Comparison of ENCODE assay signal across 9 mouse cellular contexts in the genomic region with DNA sequence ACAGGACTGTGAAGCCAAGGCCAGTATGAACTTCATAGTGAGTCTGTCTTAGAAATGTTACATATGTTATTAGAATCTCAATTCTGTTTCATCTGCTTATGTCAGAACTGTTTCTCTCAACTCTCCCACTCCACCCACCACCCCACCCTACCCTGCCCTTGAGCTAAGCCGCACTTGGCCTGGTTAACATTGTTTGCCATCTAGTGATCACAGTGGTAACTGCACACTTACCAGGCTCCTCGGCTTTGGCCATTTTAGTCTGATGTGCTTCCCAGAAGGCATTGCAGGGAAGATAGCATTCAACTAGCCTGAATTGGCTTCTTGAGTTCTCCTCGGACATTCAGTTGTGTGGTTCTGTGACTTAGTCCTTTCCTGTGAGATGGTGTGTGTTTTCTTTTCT.
A peak's percentile ranks its signal among the peaks of the same experiment; 100 is the strongest.
DNase-seq lines count a peak whose midpoint lies in the region; ATAC-seq lines count a peak whose summit lies in the region.
"Had no signal": no experiment of that assay in that cellular context is flagged by ENCODE, and none has a peak within 500 bp of the region (broad histone marks: within the 10 kb centered on the region; RNA-seq: fewer than 3 reads in every experiment).

No protein-coding gene starts in this region.

- no peaks in the 10 kb centered on the region for H3K4me1 ChIP-seq in midbrain, embryonic 11.5 days (ENCODE audit: control insufficient read depth, insufficient read depth, low read length)
- no peaks in the 10 kb centered on the region; the same call in 1 of the 2 replicates for H3K4me1 ChIP-seq in midbrain, embryonic 15.5 days
- H3K4me1 ChIP-seq: embryonic facial prominence, embryonic 13.5 days had no signal

- no peak overlapping the region for H3K4me2 ChIP-seq in midbrain, embryonic 11.5 days
- H3K4me2 ChIP-seq in midbrain, embryonic 15.5 days = no peak overlapping the region
- H3K4me2 ChIP-seq: embryonic facial prominence, embryonic 13.5 days had no signal

- no peak overlapping the region for H3K9ac ChIP-seq in midbrain, embryonic 11.5 days (ENCODE audit: low read length)
- H3K9ac ChIP-seq in midbrain, embryonic 15.5 days = no peak overlapping the region
- H3K9ac ChIP-seq: embryonic facial prominence, embryonic 13.5 days had no signal

- H3K27me3 ChIP-seq in midbrain, embryonic 11.5 days (ENCODE audit: control insufficient read depth, insufficient read depth, low read length) = no peaks in the 10 kb centered on the region
- H3K27me3 ChIP-seq in midbrain, embryonic 15.5 days (replicated peaks) = no peaks in the 10 kb centered on the region
- no peaks in the 10 kb centered on the region for H3K27me3 ChIP-seq in splenic B cell, adult 2 months (ENCODE audit: control insufficient read depth, insufficient read depth, low read length, poor library complexity, severe bottlenecking)
- H3K27me3 ChIP-seq: embryonic facial prominence, embryonic 13.5 days had no signal

- H3K36me3 ChIP-seq in midbrain, embryonic 11.5 days (ENCODE audit: control insufficient read depth, insufficient read depth, low read length) = no peaks in the 10 kb centered on the region
- no peaks in the 10 kb centered on the region for H3K36me3 ChIP-seq in midbrain, embryonic 15.5 days (replicated peaks)
- peaks cover 3% of the 10 kb centered on the region for H3K36me3 ChIP-seq in splenic B cell, adult 2 months (ENCODE audit: control insufficient read depth, insufficient read depth, low read length, poor library complexity, severe bottlenecking)
- H3K36me3 ChIP-seq: embryonic facial prominence, embryonic 13.5 days had no signal

- ATAC-seq in frontal cortex, adult (ENCODE audit: low TSS enrichment) = peak; percentile 61; the same call in 1 of the 2 replicates
- 0 out of 2 replicates have a peak, but pooled peaks have one; percentile 38 for ATAC-seq in midbrain, embryonic 11.5 days (ENCODE audit: low FRiP score)
- no peak; the same call in 1 of the 2 replicates for ATAC-seq in midbrain, embryonic 15.5 days (replicated peaks)

- DNase-seq in frontal cortex, adult 2 months (ENCODE audit: extremely low spot score in 1 of 2, low spot score in 1 of 2) = no peak
- no peak for DNase-seq in midbrain, embryonic 11.5 days (ENCODE audit: low spot score, missing footprints)
- peak; percentile 32 for DNase-seq in forelimb bud, embryonic 11.5 days (ENCODE audit: low read depth, low spot score)
- peak; percentile 19 for DNase-seq in splenic B cell, adult 2 months (ENCODE audit: low read depth, low spot score)
- DNase-seq in cerebellum, adult 11-12 months = no peak
- DNase-seq in T-cell, adult 2 months (ENCODE audit: low spot score) = no peak

- H3K27ac ChIP-seq in midbrain, embryonic 11.5 days (ENCODE audit: low read depth, low read length) = no peak overlapping the region
- no peak overlapping the region for H3K27ac ChIP-seq in midbrain, embryonic 15.5 days
- H3K27ac ChIP-seq: embryonic facial prominence, embryonic 13.5 days had no signal

- H3K9me3 ChIP-seq in midbrain, embryonic 11.5 days (ENCODE audit: control insufficient read depth, low read length) = no peaks in the 10 kb centered on the region
- no peaks in the 10 kb centered on the region for H3K9me3 ChIP-seq in midbrain, embryonic 15.5 days
- H3K9me3 ChIP-seq: embryonic facial prominence, embryonic 13.5 days had no signal

- H3K4me3 ChIP-seq in midbrain, embryonic 11.5 days (ENCODE audit: low read depth, low read length) = no peak overlapping the region
- no peak overlapping the region for H3K4me3 ChIP-seq in midbrain, embryonic 15.5 days
- H3K4me3 ChIP-seq: embryonic facial prominence, embryonic 13.5 days had no signal

- 52% methylated on average over 3 of the region's 3 CpGs for WGBS in midbrain, embryonic 11.5 days
- 40% methylated on average over 3 of the region's 3 CpGs for WGBS in midbrain, embryonic 15.5 days

Comparison
In these comparisons a context has a peak if more than half of its experiments do, and no peak if none do; other contexts are left out.
1. DNase-seq: peak in forelimb bud, embryonic 11.5 days (single experiment) and splenic B cell, adult 2 months (single experiment); none in frontal cortex, adult 2 months (0 of 2), midbrain, embryonic 11.5 days (single experiment), cerebellum, adult 11-12 months (single experiment) and T-cell, adult 2 months (single experiment).